Mouse (Mus musculus) kidney, adult 11 months (tissue): ENCODE data around the gene Fam13c.
"Not testable (repeated sequence)": the region's sequence is repeated elsewhere in the genome, so short reads cannot be mapped to it uniquely, and the experiment has no call there.

Experiments
- DNase-seq: peaks from one replicate; pipeline ENCODE4 v3.0.0; 2022

The Fam13c gene

DNA sequence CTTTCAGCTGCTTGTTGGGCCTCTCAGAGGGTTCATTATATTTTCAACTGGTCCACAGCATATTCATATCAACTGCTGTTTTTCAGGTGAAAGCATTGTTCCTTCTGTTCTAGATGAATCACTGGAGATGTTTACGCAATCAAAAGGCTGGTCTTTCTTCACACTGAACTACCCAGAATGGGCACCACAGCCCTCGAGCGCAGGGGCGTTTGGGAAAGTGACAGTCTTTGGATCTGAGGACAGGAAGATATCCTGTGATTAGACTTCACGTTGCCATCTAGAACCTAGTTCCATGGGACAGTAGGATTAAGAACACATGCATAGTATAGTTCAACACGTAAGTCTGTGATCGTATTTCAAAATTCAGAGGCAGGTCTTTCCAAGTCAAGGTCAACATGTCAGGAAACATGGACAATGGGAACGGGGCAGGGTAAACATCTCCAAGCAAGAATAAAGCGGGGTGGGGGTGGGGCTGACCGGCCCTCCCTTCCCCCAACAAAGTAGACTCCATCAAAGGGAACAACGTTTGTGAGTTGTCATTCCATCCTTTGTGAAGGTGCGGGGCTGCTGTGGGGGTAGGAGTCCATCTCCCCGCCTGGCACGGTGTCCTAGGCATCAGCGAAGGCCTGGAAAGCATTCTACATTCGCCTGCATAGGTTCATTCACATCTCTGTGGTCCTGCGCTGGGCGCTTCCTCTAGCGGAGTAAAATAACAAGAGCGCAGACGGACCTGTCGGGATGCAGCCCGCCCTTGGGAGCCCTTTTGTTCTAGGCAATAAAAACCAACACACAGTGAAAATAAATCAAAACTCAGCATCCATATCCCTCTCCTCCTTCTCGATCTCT lies at the start of gene Fam13c:
TSS of gene Fam13c (plus strand) at position 806 of the 846 bp plus-strand sequence.
- DNase-seq = peak; percentile 9

GRCm38 (mm10) chr10:70395900-70396299 lies 44.4 kb upstream of the Fam13c start:
- DNase-seq = no peak

GRCm38 (mm10) chr10:70398224-70398623 lies 42.1 kb upstream of the Fam13c start:
- DNase-seq = no peak

DNA sequence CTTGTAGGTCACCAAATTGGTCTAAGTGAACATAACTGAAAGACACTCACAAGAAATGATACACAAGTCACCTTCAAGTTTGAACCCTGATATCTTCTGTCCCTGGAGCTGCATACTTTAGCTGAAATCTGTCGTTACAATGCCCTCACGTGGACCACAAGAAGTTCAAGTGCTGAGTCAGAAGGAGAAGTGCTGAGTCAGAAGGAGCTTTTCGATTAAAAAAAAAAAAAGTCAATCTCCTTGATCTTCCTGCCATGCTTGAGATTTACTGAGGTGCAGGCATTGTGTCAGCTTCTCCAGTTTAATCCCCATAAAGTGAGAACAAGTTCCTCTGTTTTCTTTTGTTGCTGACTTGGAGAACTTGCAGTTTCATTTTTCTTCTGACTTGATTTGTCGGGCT lies 38.3 kb upstream of the Fam13c start:
- no peak for DNase-seq

DNA sequence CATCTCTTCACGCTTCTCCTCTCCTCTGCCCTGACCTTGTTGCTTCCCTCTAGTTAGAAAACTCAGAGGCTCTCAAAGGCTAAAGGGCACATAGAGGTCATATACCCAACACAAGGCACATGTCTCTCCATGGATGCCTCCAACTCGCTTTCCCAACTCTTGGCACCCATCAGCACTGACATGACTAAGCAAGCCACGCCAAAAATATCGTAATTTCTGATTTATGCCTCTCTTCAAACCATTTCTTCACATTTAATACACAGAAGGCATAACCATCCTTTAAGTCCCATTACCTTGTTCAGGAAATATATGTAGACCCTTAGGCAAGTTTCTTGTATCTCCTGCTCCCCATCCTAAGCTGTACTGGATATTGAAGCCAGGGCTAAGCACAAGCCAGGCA lies 37.6 kb upstream of the Fam13c start:
- DNase-seq = no peak

GRCm38 (mm10) chr10:70417811-70418486 lies 22.3 kb upstream of the Fam13c start:
- peak; percentile 42 for DNase-seq

DNA sequence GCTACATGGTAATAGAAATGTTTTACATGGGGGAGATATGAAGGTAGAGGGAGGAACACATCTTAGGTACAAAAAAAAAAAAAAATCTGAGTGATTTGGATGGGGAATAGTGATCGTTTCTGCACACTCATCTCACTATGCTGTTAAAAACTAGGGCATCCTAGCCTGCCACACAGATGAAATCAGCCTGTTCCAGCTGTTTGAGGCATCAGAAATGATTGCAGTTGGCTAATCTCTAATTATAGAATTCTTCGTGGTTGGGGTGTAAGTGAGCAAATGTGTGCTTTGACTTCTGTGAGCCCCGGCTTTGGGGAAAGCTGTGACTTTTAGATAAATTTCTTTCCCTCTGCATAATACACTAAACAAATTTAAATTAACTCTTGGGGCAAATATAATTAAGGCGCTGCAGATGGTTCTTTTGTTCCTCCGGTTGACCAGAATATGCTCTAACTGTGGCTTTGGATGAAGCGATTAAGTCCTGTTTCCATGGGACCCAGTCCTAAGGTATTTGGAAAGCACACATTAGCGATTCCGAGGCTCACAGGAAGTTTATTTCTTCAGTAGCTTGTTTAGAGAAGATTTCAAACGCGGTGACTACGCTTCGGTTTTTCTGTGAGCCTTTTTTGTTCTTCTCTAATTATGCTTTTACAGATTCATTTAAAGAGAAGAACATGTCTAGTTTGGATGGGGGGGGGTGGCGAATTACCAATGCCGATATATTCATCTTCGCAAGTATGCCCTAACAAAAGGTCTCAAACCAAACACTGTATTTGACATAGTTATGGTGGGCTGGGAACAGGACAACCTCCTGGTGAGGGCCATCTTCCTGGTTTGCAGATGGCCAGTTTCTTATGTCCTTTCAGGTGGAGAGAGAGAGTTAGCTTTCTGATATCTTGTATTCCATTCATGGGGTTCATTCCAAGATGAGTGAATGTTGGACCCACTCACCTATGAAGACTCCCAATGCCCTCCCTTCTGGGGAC lies 20.7 kb upstream of the Fam13c start:
- DNase-seq = no peak

DNA sequence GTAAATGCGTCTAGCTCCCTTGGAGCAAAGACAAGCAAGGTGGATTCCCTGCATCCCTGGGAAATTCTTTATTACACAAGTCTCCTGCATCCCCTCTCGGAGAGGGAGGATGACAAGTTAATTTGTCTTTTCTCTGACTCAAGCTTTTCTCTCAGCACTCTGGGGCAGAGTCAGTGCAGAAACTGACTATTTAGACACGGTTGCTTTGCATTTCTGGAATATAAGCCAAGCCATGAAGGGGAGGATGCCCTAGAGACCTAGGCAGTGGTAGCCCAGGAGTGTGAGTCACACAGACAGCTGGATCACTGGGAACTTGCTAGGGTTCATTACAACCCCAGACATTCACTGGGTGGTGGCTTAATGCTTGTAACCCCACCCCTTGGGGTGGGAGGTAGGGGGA lies 13.9 kb upstream of the Fam13c start:
- no peak for DNase-seq

GRCm38 (mm10) chr10:70428121-70428662 lies 12.1 kb upstream of the Fam13c start:
- DNase-seq = no peak

- no peak for DNase-seq
Measured at GRCm38 (mm10) chr10:70429341-70429740, 10.9 kb upstream of the Fam13c start.

- DNase-seq = no peak
Measured at GRCm38 (mm10) chr10:70433334-70433733, 6.9 kb upstream of the Fam13c start.

DNA sequence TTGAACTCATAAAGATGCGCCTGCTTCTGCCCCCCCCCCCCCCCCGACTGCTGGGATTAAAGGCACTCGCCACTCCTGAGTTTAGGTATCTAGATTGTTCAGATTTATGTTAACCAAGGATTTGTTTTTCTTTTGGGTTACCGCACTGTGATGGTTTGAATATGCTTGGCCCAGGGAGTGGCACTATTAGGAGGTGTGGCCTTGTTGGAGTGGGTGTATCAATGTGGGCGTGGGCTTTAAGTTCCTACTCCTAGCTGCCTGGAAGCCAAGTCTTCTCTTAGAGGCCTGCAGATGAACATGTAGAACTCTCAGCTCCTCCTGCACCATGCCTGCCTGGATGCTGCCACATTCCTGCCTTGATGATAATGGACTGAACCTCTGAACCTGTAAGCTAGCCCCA lies 6.5 kb upstream of the Fam13c start:
- not testable (repeated sequence) for DNase-seq

DNA sequence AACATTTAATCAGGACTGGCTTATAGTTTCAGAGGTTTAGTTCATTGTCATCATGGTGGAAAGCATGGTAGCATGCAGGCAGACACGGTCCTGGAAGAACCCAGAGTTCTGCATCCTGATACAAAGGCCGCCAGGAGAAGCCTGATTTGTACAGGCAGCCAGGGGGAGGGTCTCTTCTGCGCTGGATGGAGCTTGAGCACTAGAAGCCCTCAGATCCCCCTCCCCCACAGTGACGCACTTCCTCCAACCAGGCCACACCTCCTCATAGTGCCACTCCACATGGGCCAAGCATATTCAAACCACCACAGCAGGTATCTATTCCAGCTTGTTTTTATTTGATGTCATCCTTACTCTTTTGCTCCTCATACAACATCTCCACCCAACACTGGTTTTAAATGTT lies 3.6 kb upstream of the Fam13c start:
- no peak for DNase-seq

GRCm38 (mm10) chr10:70437289-70437688 lies 3.0 kb upstream of the Fam13c start:
- peak; percentile 74 for DNase-seq

GRCm38 (mm10) chr10:70440639-70441461 lies 569 bp downstream of the Fam13c start:
- peak; percentile 31 for DNase-seq

DNA sequence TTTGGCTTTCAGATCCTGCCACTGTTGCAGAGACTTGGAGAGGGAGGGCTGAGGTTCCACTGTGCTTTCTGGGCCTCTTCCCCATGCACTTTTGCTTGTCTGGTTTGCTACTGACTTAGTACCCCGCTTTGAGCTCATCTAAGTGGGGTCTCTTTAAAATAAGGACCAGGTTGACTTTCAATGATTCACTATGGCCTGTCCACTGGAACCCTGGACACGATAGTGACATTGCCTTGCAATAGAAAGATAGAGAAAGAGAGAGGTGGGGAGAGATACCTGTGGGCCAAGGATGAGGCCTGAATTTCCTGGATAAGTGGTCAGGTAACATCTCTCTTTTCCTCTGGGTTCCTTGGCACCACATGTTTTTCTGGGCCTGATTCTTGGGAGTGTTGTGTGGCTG lies 1.9 kb downstream of the Fam13c start:
- no peak for DNase-seq

GRCm38 (mm10) chr10:70442623-70443022 lies 2.3 kb downstream of the Fam13c start:
- no peak for DNase-seq

GRCm38 (mm10) chr10:70447787-70448186 lies 7.5 kb downstream of the Fam13c start:
- no peak for DNase-seq

DNA sequence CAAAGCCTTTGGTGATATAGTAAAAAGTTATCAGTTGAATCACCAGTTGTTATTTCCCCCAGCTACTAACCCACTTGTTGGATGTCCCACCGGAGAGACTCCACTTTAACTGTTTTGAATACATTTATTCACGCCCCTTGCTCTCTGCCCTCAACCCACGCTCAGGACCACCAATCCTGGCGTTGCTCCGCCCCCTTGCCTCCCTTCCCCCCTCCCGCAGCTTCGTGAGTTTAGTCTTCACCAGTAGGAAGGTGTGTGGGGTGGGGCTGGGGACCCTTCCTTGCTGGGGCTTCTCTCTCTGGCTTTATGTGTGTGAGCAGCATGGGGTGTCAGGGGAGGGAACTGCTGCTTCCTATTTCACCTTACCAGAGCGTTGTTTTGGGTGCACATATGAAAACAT lies 8.9 kb downstream of the Fam13c start:
- no peak for DNase-seq

- no peak for DNase-seq
Measured at GRCm38 (mm10) chr10:70455886-70456305, 15.6 kb downstream of the Fam13c start.

GRCm38 (mm10) chr10:70458574-70459263 lies 18.4 kb downstream of the Fam13c start:
- DNase-seq = no peak
